Mouse (Mus musculus) ES-CJ7 (cell line): ENCODE results near the gene Olfr354.

Experiments used
- DNase-seq: peaks from one replicate; pipeline ENCODE4 v3.0.0; 2011; ENCODE audit warnings: low read depth, low spot score

Gene Olfr354

GRCm38 (mm10) chr2:36905380-36905779 is at the start of gene Olfr354:
Gene Olfr354, plus strand, starts transcription at chr2:36905680.
- no peak for DNase-seq

- DNase-seq: no peak
Observed at GRCm38 (mm10) chr2:36862560-36862959, 42.9 kb upstream of the Olfr354 start, which contains the start of gene Olfr351. Gene Olfr351, minus strand, starts transcription at chr2:36862660.

GRCm38 (mm10) chr2:36868160-36868559 is 37.3 kb upstream of the Olfr354 start, which contains the start of gene Olfr352:
Gene Olfr352, plus strand, starts transcription at chr2:36868460.
- DNase-seq: no peak

GRCm38 (mm10) chr2:36892836-36893235 is 12.6 kb upstream of the Olfr354 start, which contains the start of gene Olfr353:
Gene Olfr353, minus strand, starts transcription at chr2:36892936.
- no peak for DNase-seq

- DNase-seq: no peak
Observed at GRCm38 (mm10) chr2:36897114-36897513, 8.4 kb upstream of the Olfr354 start.

- no peak for DNase-seq
Observed at GRCm38 (mm10) chr2:36928797-36929196, 23.3 kb downstream of the Olfr354 start, which contains the start of gene Olfr355. Gene Olfr355, minus strand, starts transcription at chr2:36928897.

- no peak for DNase-seq
Observed at GRCm38 (mm10) chr2:36936821-36937220, 31.3 kb downstream of the Olfr354 start, which contains the start of gene Olfr356. Gene Olfr356, plus strand, starts transcription at chr2:36937121.
